Comparison of ENCODE assay signal across 8 mouse cellular contexts in genomic region chr5:81519497-81520382, GRCm38 (mm10).
A peak's percentile ranks its signal among the peaks of the same experiment; 100 is the strongest.
DNase-seq lines count a peak whose midpoint lies in the region; ATAC-seq lines count a peak whose summit lies in the region.

No protein-coding gene starts in this region.

- no peak; the same call in 1 of the 2 replicates for ATAC-seq in heart, embryonic 15.5 days (replicated peaks; ENCODE audit: insufficient number of reproducible peaks, insufficient read depth, low FRiP score, low read depth)
- peak; percentile 86 for ATAC-seq in lung, embryonic 16.5 days (ENCODE audit: low read depth)

- 18% methylated on average over 11 of the region's 11 CpGs for WGBS in heart, embryonic 15.5 days
- WGBS in lung, embryonic 16.5 days: 15% methylated on average over 11 of the region's 11 CpGs

- H3K4me1 ChIP-seq in heart, embryonic 15.5 days (replicated peaks): peaks cover 10% of the 10 kb centered on the region; the same call in 1 of the 2 replicates
- H3K4me1 ChIP-seq in lung, embryonic 16.5 days (replicated peaks; ENCODE audit: control insufficient read depth, insufficient read depth, low read length): peaks cover 3% of the 10 kb centered on the region; the same call in 1 of the 2 replicates

- no peak overlapping the region for H3K27ac ChIP-seq in heart, embryonic 15.5 days
- H3K27ac ChIP-seq in lung, embryonic 16.5 days (ENCODE audit: low read length): no peak overlapping the region

- H3K36me3 ChIP-seq in heart, embryonic 15.5 days: no peaks in the 10 kb centered on the region
- no peaks in the 10 kb centered on the region for H3K36me3 ChIP-seq in lung, embryonic 16.5 days (ENCODE audit: control insufficient read depth, insufficient read depth, low read length)

- no peak overlapping the region for H3K9ac ChIP-seq in heart, embryonic 15.5 days
- no peak overlapping the region for H3K9ac ChIP-seq in lung, embryonic 16.5 days (ENCODE audit: low read length)

- peak; percentile 33 for DNase-seq in layer of hippocampus, adult 11-12 months (ENCODE audit: low spot score)
- no peak for DNase-seq in layer of hippocampus, adult 9-10 months (ENCODE audit: low spot score)
- DNase-seq in embryo, embryonic 11 days: peak; percentile 78
- DNase-seq in kidney, postnatal 10 days: peak; percentile 64
- DNase-seq in right cerebral cortex, adult 2 months (ENCODE audit: low spot score in 2 of 2): peak; percentile 36 to 57
- DNase-seq in thymus, adult 18-20 months: no peak

- H3K4me3 ChIP-seq in heart, embryonic 15.5 days: peak overlapping the region; percentile 13; the same call in 1 of the 2 replicates
- no peak overlapping the region for H3K4me3 ChIP-seq in lung, embryonic 16.5 days (ENCODE audit: low read length)

- peak overlapping the region; percentile 41 for H3K4me2 ChIP-seq in heart, embryonic 15.5 days
- peak overlapping the region; percentile 23 for H3K4me2 ChIP-seq in lung, embryonic 16.5 days (ENCODE audit: low read depth, low read length)

- H3K27me3 ChIP-seq in heart, embryonic 15.5 days: no peaks in the 10 kb centered on the region
- no peaks in the 10 kb centered on the region for H3K27me3 ChIP-seq in lung, embryonic 16.5 days (ENCODE audit: control insufficient read depth, insufficient read depth, low read depth, low read length)

- H3K9me3 ChIP-seq in heart, embryonic 15.5 days (replicated peaks): no peaks in the 10 kb centered on the region
- no peaks in the 10 kb centered on the region for H3K9me3 ChIP-seq in lung, embryonic 16.5 days (ENCODE audit: control insufficient read depth, low read length)

Comparison
In these comparisons a context has a peak if more than half of its experiments do, and no peak if none do; other contexts are left out.
1. DNase-seq: peak in layer of hippocampus, adult 11-12 months (single experiment), embryo, embryonic 11 days (single experiment), kidney, postnatal 10 days (single experiment) and right cerebral cortex, adult 2 months (2 of 2); none in layer of hippocampus, adult 9-10 months (single experiment) and thymus, adult 18-20 months (0 of 2).